Mouse (Mus musculus) intestine, postnatal 0 days (tissue): Measurements from ENCODE around the gene Ikbke. TPM values are rescaled to one million over a fixed set of nuclear protein-coding genes. Genes with fewer than 3 reads are reported as not detected.
"Not testable (repeated sequence)": the region's sequence is repeated elsewhere in the genome, so short reads cannot be mapped to it uniquely, and the experiment has no call there.

ENCODE experiments used
- ATAC-seq: fragments of 200-750 bp; cut with Nextera tagmentation; 2 replicates; pipeline ENCODE4 v1.8.0; 2017; ENCODE audit warnings: mild to moderate bottlenecking, moderate TSS enrichment, moderate library complexity
- H3K27ac ChIP-seq: fragments of 300-500 bp; sonication (generic); 2 replicates; pipeline ENCODE4 v1.5.1; 2014; ENCODE audit warnings: mild to moderate bottlenecking, low read depth, low read length, moderate library complexity
- H3K27me3 ChIP-seq: fragments of 300-500 bp; sonication (generic); replicated peaks from 2 replicates; pipeline ENCODE4 v1.6.1; 2014; ENCODE audit warnings: low read length, mixed read lengths; ENCODE audit not compliant: control insufficient read depth, insufficient read depth
- H3K36me3 ChIP-seq: fragments of 300-500 bp; sonication (generic); 2 replicates; pipeline ENCODE4 v1.6.1; 2014; ENCODE audit warnings: mild to moderate bottlenecking, moderate library complexity; ENCODE audit not compliant: control insufficient read depth, insufficient read depth
- H3K4me1 ChIP-seq: fragments of 300-500 bp; sonication (generic); replicated peaks from 2 replicates; pipeline ENCODE4 v1.6.1; 2014; ENCODE audit warnings: antibody characterized with exemption, low read length, mixed read lengths; ENCODE audit not compliant: control insufficient read depth, insufficient read depth
- H3K4me2 ChIP-seq: fragments of 300-500 bp; sonication (generic); replicated peaks from 2 replicates; pipeline ENCODE4 v1.6.1; 2014; ENCODE audit warnings: low read depth, mild to moderate bottlenecking, moderate library complexity
- H3K4me3 ChIP-seq: fragments of 300-500 bp; sonication (generic); 2 replicates; pipeline ENCODE4 v1.5.1; 2014; ENCODE audit warnings: low read depth, low read length
- H3K9ac ChIP-seq: fragments of 300-500 bp; sonication (generic); 2 replicates; pipeline ENCODE4 v1.6.1; 2014; ENCODE audit warnings: mild to moderate bottlenecking, low read depth, low read length
- H3K9me3 ChIP-seq: fragments of 300-500 bp; sonication (generic); 2 replicates; pipeline ENCODE4 v1.6.1; 2016; ENCODE audit warnings: mixed run types; ENCODE audit not compliant: control insufficient read depth
- CTCF ChIP-seq: sonication (generic); IDR thresholded peaks from 2 replicates; pipeline ENCODE4 v1.5.1; 2016; ENCODE audit warnings: low read depth, mild to moderate bottlenecking, control low read depth, antibody characterized with exemption, moderate library complexity
- WGBS: fragments of 180-500 bp; shearing (Covaris S2); extraction: QIAGEN DNeasy Blood & Tissue Kit; methylation state at CpG from one replicate; pipeline ENCODE4 v1.1.7; 2014; 5-methylcytosine and 5-hydroxymethylcytosine counted together
- polyA plus RNA-seq: library from polyadenylated mRNA; unstranded; fragments of >200 nt; fragmentation: Nextera tagmentation; extraction: Ambion mirVana; gene quantifications from 2 replicates; pipeline ENCODE4 v1.2.1, GENCODE M21; 2015

The Ikbke gene
- polyA plus RNA-seq: 8.3 and 10.3 TPM in 2 replicates

DNA sequence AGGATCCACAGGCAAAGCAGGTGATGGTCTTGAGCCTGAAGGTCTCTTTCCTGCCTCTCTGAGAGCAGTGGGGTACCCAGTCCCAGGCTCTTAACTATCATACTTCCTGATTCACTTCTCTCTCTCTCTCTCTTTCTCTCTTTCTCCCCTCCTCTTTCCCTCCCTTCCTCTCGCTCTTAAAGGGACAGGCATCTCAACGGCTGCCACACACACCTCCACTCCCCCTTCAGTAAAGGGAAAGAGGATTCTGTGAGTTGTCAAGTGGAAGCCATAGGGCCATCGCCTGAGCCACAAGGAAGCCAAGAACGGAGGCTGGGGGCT, at the start of gene Ikbke:
Ikbke (minus strand) TSS at position 151 of the 321 bp plus-strand sequence.
- Histone ChIP-seq H3K9ac (peak within 1 kb of the TSS; percentile 45), H3K4me3 (peak within 1 kb of the TSS; percentile 44), H3K36me3 (no peaks in the 10 kb centered on the region), H3K27me3 (no peaks in the 10 kb centered on the region), H3K9me3 (no peaks in the 10 kb centered on the region), H3K4me1 (peaks cover 8% of the 10 kb centered on the region; the same call in 1 of the 2 replicates), H3K4me2 (peak within 1 kb of the TSS; percentile 68), H3K27ac (peak within 1 kb of the TSS; percentile 54)
- 19% methylated on average over 4 of the region's 4 CpGs for WGBS
- ATAC-seq: no peak
- no peak for TF ChIP-seq CTCF

GRCm38 (mm10) chr1:131329093-131329492, 49.7 kb upstream of the Ikbke start:
- not testable (repeated sequence) for H3K27ac ChIP-seq, H3K9me3 ChIP-seq, H3K4me1 ChIP-seq, H3K4me2 ChIP-seq, H3K9ac ChIP-seq, H3K27me3 ChIP-seq, H3K4me3 ChIP-seq, ATAC-seq
- peak; percentile 53 for TF ChIP-seq CTCF
- peaks cover 17% of the 10 kb centered on the region for H3K36me3 ChIP-seq
- WGBS: 88% methylated on average over 1 of the region's 1 CpGs

- H3K27me3 ChIP-seq: no peaks in the 10 kb centered on the region
- H3K9me3 ChIP-seq: no peaks in the 10 kb centered on the region
- no peaks in the 10 kb centered on the region for H3K4me1 ChIP-seq
- 93% methylated on average over 1 of the region's 1 CpGs for WGBS
- H3K9ac ChIP-seq: no peak overlapping the region
- no peak for TF ChIP-seq CTCF
- peaks cover 17% of the 10 kb centered on the region; the same call in 1 of the 2 replicates for H3K36me3 ChIP-seq
- no peak overlapping the region for H3K4me3 ChIP-seq
- no peak overlapping the region for H3K27ac ChIP-seq
- H3K4me2 ChIP-seq: no peak overlapping the region
- ATAC-seq: no peak
These were observed 47.8 kb upstream of the Ikbke start for GRCm38 (mm10) chr1:131327167-131327566.

GRCm38 (mm10) chr1:131324816-131325463, 45.5 kb upstream of the Ikbke start:
- Histone ChIP-seq H3K36me3 (peaks cover 9% of the 10 kb centered on the region; the same call in 1 of the 2 replicates), H3K4me1 (no peaks in the 10 kb centered on the region), H3K9me3 (no peaks in the 10 kb centered on the region), H3K4me3 (no peak overlapping the region), H3K4me2 (no peak overlapping the region), H3K27ac (no peak overlapping the region), H3K27me3 (no peaks in the 10 kb centered on the region), H3K9ac (no peak overlapping the region)
- WGBS: 87% methylated on average over 3 of the region's 3 CpGs
- no peak for ATAC-seq
- TF ChIP-seq CTCF: no peak

GRCm38 (mm10) chr1:131319598-131320330, 40.4 kb upstream of the Ikbke start:
- TF ChIP-seq CTCF: peak; percentile 55
- no peaks in the 10 kb centered on the region for H3K27me3 ChIP-seq
- no peaks in the 10 kb centered on the region for H3K4me1 ChIP-seq
- no peak overlapping the region for H3K27ac ChIP-seq
- 90% methylated on average over 3 of the region's 3 CpGs for WGBS
- peaks cover 30% of the 10 kb centered on the region for H3K36me3 ChIP-seq
- ATAC-seq: no peak
- no peaks in the 10 kb centered on the region for H3K9me3 ChIP-seq
- H3K4me3 ChIP-seq: no peak overlapping the region
- H3K9ac ChIP-seq: no peak overlapping the region
- no peak overlapping the region for H3K4me2 ChIP-seq

DNA sequence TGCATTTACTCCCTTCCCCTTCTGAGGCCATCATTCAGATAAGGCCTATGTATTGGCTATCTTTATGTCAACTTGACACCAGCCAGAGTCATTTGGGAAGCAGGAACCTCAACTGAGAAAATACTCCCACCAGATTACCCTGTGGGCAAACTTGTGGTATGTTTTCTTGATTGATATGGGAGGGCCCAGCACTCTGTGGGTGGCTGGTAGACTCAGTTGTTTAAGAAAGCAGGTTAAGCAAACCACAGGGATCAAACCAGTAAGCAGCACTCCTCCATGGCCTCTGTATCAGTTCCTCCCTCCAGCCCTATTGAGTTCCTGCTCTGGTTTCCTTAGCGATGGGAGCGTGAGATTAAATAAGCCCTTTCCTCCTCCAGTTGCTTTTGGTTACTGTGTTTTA, 39.0 kb upstream of the Ikbke start:
- no peaks in the 10 kb centered on the region for H3K9me3 ChIP-seq
- no peaks in the 10 kb centered on the region for H3K4me1 ChIP-seq
- no peak overlapping the region for H3K4me2 ChIP-seq
- no peaks in the 10 kb centered on the region for H3K27me3 ChIP-seq
- H3K4me3 ChIP-seq: no peak overlapping the region
- no peak for TF ChIP-seq CTCF
- no peak overlapping the region for H3K9ac ChIP-seq
- H3K27ac ChIP-seq: no peak overlapping the region
- peaks cover 33% of the 10 kb centered on the region for H3K36me3 ChIP-seq
- 86% methylated on average over 2 of the region's 2 CpGs for WGBS
- no peak for ATAC-seq
